Mouse (Mus musculus): ENCODE measurements around the gene Ankrd33b.

GRCm38 (mm10) chr15:31278090-31278489 is 89.4 kb downstream of the Ankrd33b start:
- TF ChIP-seq POLR2A (IDR thresholded peaks at IDR 0.05; ENCODE audit: low read depth, low read length), result no peak
- TF ChIP-seq ZNF384 (IDR thresholded peaks at IDR 0.05; ENCODE audit: low read depth, low read length), result no peak
- TF ChIP-seq MXI1 (IDR thresholded peaks at IDR 0.05; ENCODE audit: low read depth, low read length), result no peak
- no peak for TF ChIP-seq CTCF (conservative IDR thresholded peaks at IDR 0.05 in 1 of 2, IDR thresholded peaks at IDR 0.05 in 1 of 2; ENCODE audit: low read depth in 2 of 2, low read length in 2 of 2)
- TF ChIP-seq GABPA (IDR thresholded peaks at IDR 0.05; ENCODE audit: insufficient replicate concordance, low read depth, low read length), result no peak
- no peak for TF ChIP-seq ZC3H11A (IDR thresholded peaks at IDR 0.05; ENCODE audit: low read depth, low read length)
- TF ChIP-seq MAFK (IDR thresholded peaks at IDR 0.05; ENCODE audit: insufficient replicate concordance, low read length), result no peak
- TF ChIP-seq MYC (IDR thresholded peaks at IDR 0.05; ENCODE audit: low read depth, low read length), result no peak
- no peak for TF ChIP-seq CHD2 (IDR thresholded peaks at IDR 0.05; ENCODE audit: low read length)
- TF ChIP-seq EP300 (IDR thresholded peaks at IDR 0.05; ENCODE audit: low read length), result no peak
- no peak for TF ChIP-seq PAX5 (IDR thresholded peaks at IDR 0.05; ENCODE audit: low read length)
- no peak for TF ChIP-seq ZMIZ1 (IDR thresholded peaks at IDR 0.05; ENCODE audit: low read depth, low read length)
